Mouse (Mus musculus) T-helper 1 cell (primary cell): ENCODE data around the gene Rhox3g.
"Not testable (repeated sequence)": the region's sequence is repeated elsewhere in the genome, so short reads cannot be mapped to it uniquely, and the experiment has no call there.

ENCODE experiments used
- in situ Hi-C: fragments of 300-600 bp; cut with MboI, MseI; formaldehyde crosslinking; loops from one replicate; pipeline ENCODE4 v1.15.1; 2025; ENCODE audit warnings: high pct_unique_total_duplicates

Rhox3g gene

GRCm38 (mm10) chrX:37628512-37628911, at the start of gene Rhox3g:
Gene Rhox3g, minus strand, starts transcription at chrX:37628612.
- in situ Hi-C loops, result not testable (repeated sequence)

GRCm38 (mm10) chrX:37673177-37673576, 44.8 kb upstream of the Rhox3g start, which contains the start of gene Rhox2h:
Gene Rhox2h, minus strand, starts transcription at chrX:37673277.
- in situ Hi-C loops, result not testable (repeated sequence)

- in situ Hi-C loops, result not testable (repeated sequence)
These were observed 40.3 kb upstream of the Rhox3g start, which contains the start of gene Rhox3h for GRCm38 (mm10) chrX:37668664-37669063. Gene Rhox3h, minus strand, starts transcription at chrX:37668764.

- in situ Hi-C loops, result not testable (repeated sequence)
These were observed 22.8 kb upstream of the Rhox3g start, which contains the start of gene Rhox4g for GRCm38 (mm10) chrX:37651227-37651626. Gene Rhox4g, minus strand, starts transcription at chrX:37651327.

- in situ Hi-C loops, result not testable (repeated sequence)
These were observed 15.0 kb upstream of the Rhox3g start, which contains the start of gene Rhox2g for GRCm38 (mm10) chrX:37643370-37643769. Gene Rhox2g, minus strand, starts transcription at chrX:37643470.

- in situ Hi-C loops, result not testable (repeated sequence)
These were observed 20.8 kb downstream of the Rhox3g start, which contains the start of gene Rhox4f for GRCm38 (mm10) chrX:37607604-37608003. Gene Rhox4f, minus strand, starts transcription at chrX:37607704.

- in situ Hi-C loops, result loop anchor here (25.0 kb wide), 1 partner anchor 232 kb away; the partner anchor contains the start of gene Rhox5
These were observed 47.7 kb downstream of the Rhox3g start, which contains the start of gene Rhox3f for GRCm38 (mm10) chrX:37580692-37581091. Gene Rhox3f, plus strand, starts transcription at chrX:37580992.
